Mouse (Mus musculus): Measurements from ENCODE around the gene Sh3pxd2a. TPM values are rescaled to one million over a fixed set of nuclear protein-coding genes. Genes with fewer than 3 reads are reported as not detected.

The Sh3pxd2a gene
- total and polyA plus RNA-seq, 3 experiments: 36.1 to 53.2 (median 52.3) TPM

DNA sequence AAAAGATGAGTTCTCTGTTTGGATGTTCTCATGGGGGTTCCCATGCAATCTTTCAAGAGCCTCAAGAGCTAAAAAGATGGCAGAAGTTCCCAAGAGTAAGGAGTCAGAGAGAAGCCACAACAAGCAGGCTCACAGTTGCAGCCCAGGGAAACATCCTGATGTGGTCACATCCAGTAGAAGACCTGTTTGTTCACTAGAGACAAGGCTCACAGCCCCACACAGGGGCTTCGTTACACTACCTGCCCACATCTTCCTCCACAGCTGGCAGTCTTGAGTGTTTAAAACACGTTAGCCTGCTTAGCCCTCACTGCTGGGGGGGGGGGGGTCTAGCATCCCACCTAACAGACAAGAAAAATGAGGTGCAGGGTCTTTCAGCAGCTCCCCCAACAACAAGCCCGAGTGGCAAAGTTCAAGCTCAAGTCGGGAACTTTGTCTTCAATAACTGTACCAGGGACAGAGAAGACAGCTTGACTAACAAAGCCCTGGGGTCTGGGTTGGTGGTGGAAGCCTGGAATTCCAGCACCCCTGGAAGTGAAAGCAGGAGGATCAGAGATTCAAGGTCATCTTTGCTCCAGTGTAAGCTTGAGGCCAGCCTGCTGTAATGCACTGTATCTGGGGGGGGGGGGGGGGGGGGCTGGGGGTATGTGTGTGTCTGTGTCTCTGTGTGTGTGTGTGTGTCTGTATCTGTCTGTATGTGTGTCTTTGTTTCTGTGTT, 14.5 kb downstream of the Sh3pxd2a start:
- peaks cover under 1% of the 10 kb centered on the region for H3K79me2 ChIP-seq (replicated peaks; ENCODE audit: control insufficient read depth, insufficient read depth, low read length)
- H3K27me3 ChIP-seq (ENCODE audit: control insufficient read depth, insufficient read depth, low read length): no peaks in the 10 kb centered on the region
- H3K9ac ChIP-seq (ENCODE audit: low read depth, low read length): no peak overlapping the region
- DNase-seq: no peak
- H3K27ac ChIP-seq: peak overlapping the region; percentile 48
- WGBS: 69% methylated on average over 4 of the region's 4 CpGs
- H3K4me3 ChIP-seq: no peak overlapping the region
- peaks cover 20% of the 10 kb centered on the region for H3K36me3 ChIP-seq (ENCODE audit: control insufficient read depth, insufficient read depth, low read length)
- intact Hi-C loops (cut with DNase I): no loop called here
- TF ChIP-seq POLR2A (IDR thresholded peaks at IDR 0.05; ENCODE audit: insufficient read depth, low read depth, low read length) (no peak), CTCF (IDR thresholded peaks at IDR 0.05) (no peak), EP300 (IDR thresholded peaks at IDR 0.05; ENCODE audit: insufficient read depth, low read depth, low read length) (no peak)
- peaks cover 70% of the 10 kb centered on the region for H3K4me1 ChIP-seq (ENCODE audit: control insufficient read depth, insufficient read depth, low read length)

DNA sequence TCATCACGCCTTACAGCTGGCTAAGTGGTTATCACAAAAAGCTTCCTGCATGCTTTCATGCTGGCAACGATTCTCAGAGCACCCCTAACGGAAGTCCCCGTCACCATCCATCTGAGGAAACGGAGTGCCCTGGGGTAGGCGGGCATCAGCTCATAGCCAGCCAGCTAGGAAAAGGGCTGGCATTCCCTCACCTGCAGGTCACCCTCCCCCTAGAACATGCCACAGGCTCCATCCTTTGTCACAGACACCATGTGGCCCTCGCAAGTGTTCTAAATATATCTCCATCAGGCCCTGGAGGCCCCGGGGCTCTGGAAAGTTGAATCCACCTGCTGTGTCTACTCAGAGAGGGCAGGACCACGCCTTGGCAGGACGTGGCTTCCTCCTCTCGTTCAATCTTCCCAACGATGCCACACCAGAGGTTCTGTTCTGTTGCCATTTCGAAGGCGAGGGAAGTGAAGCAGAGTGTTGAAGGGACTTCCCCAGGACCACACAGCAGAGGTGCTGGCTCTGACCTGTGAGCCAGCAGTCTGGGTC, 15.5 kb downstream of the Sh3pxd2a start:
- DNase-seq: peak in 1 of 2 experiments; percentile 69
- TF ChIP-seq EP300 (IDR thresholded peaks at IDR 0.05; ENCODE audit: insufficient read depth, low read depth, low read length) (no peak), CTCF (IDR thresholded peaks at IDR 0.05) (no peak), POLR2A (IDR thresholded peaks at IDR 0.05; ENCODE audit: insufficient read depth, low read depth, low read length) (no peak)
- Histone ChIP-seq H3K27ac (peak overlapping the region; percentile 55), H3K79me2 (replicated peaks; ENCODE audit: control insufficient read depth, insufficient read depth, low read length) (peaks cover 3% of the 10 kb centered on the region), H3K27me3 (ENCODE audit: control insufficient read depth, insufficient read depth, low read length) (no peaks in the 10 kb centered on the region), H3K4me3 (no peak overlapping the region), H3K4me1 (ENCODE audit: control insufficient read depth, insufficient read depth, low read length) (peaks cover 63% of the 10 kb centered on the region), H3K36me3 (ENCODE audit: control insufficient read depth, insufficient read depth, low read length) (peaks cover 13% of the 10 kb centered on the region), H3K9ac (ENCODE audit: low read depth, low read length) (peak overlapping the region; percentile 3; the same call in 1 of the 2 replicates)
- intact Hi-C loops (cut with DNase I): no loop called here
- WGBS: 26% methylated on average over 14 of the region's 14 CpGs

DNA sequence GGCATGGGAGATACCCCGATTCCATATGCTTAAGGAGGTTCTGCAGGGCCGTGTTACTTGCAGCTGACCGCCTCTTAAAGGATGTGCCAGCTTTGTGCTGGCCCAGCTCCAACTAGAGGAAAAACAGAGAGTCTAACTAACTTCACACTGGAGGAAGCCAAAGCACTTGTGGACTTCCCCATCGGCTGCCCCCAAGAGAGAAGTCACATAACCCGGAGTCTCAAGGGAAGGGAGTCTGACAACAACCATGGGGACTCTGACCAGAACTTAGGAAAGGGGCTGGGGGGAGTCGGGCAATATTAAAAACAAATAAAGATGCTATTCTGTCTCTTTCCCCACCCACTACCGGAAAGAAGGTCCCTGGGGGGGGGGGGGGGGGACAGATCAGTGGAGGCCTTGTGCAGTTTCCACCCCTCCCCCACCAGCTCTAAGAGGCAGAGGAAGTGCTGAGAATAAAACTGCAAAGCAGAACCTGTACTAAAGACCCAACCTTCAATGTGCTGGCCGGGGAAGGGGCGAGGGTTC, 17.3 kb downstream of the Sh3pxd2a start:
- peaks cover 58% of the 10 kb centered on the region for H3K4me1 ChIP-seq (ENCODE audit: control insufficient read depth, insufficient read depth, low read length)
- no peaks in the 10 kb centered on the region for H3K27me3 ChIP-seq (ENCODE audit: control insufficient read depth, insufficient read depth, low read length)
- intact Hi-C loops (cut with DNase I): loop anchor here (1.0 kb wide), 1 partner anchor 57 kb away; no protein-coding TSS in a partner anchor
- 19% methylated on average over 9 of the region's 9 CpGs for WGBS
- peaks cover 11% of the 10 kb centered on the region for H3K36me3 ChIP-seq (ENCODE audit: control insufficient read depth, insufficient read depth, low read length)
- peak in 1 of 2 experiments; percentile 83 for DNase-seq
- H3K79me2 ChIP-seq (replicated peaks; ENCODE audit: control insufficient read depth, insufficient read depth, low read length): peaks cover 6% of the 10 kb centered on the region
- H3K9ac ChIP-seq (ENCODE audit: low read depth, low read length): peak overlapping the region; percentile 20; the same call in 1 of the 2 replicates
- H3K27ac ChIP-seq: peak overlapping the region; percentile 61
- no peak overlapping the region for H3K4me3 ChIP-seq
- TF ChIP-seq EP300 (IDR thresholded peaks at IDR 0.05; ENCODE audit: insufficient read depth, low read depth, low read length) (peak; percentile 33; the same call in 1 of the 2 replicates), CTCF (IDR thresholded peaks at IDR 0.05) (no peak), POLR2A (IDR thresholded peaks at IDR 0.05; ENCODE audit: insufficient read depth, low read depth, low read length) (0 out of 2 replicates have a peak, but pooled peaks have one; percentile 13)

DNA sequence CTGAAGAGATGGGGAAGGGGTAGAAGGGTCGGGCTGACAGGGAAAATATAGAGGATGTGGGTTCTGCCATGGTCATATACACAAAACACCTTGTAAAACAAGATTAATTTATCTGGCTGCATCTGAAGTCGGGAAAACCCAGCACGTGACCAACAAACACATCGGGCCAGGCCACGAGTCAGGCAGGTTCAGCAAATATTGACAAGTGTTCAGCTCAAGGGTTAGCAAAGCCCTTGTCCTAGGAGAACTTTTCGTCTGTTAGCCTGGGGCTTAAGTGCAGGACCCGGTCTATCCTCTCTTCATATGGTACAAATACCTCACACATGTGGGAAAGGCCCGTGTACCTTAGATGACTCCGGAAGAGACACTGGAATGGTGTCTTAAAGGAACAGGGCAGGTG, 18.1 kb downstream of the Sh3pxd2a start:
- peaks cover 52% of the 10 kb centered on the region for H3K4me1 ChIP-seq (ENCODE audit: control insufficient read depth, insufficient read depth, low read length)
- DNase-seq: no peak
- intact Hi-C loops (cut with DNase I): no loop called here
- peak overlapping the region; percentile 20; the same call in 1 of the 2 replicates for H3K9ac ChIP-seq (ENCODE audit: low read depth, low read length)
- H3K27ac ChIP-seq: peak overlapping the region; percentile 60
- H3K4me3 ChIP-seq: no peak overlapping the region
- 65% methylated on average over 9 of the region's 9 CpGs for WGBS
- TF ChIP-seq POLR2A (IDR thresholded peaks at IDR 0.05; ENCODE audit: insufficient read depth, low read depth, low read length) (no peak), EP300 (IDR thresholded peaks at IDR 0.05; ENCODE audit: insufficient read depth, low read depth, low read length) (no peak), CTCF (IDR thresholded peaks at IDR 0.05) (no peak)
- H3K79me2 ChIP-seq (replicated peaks; ENCODE audit: control insufficient read depth, insufficient read depth, low read length): peaks cover 8% of the 10 kb centered on the region
- peaks cover 10% of the 10 kb centered on the region for H3K36me3 ChIP-seq (ENCODE audit: control insufficient read depth, insufficient read depth, low read length)
- H3K27me3 ChIP-seq (ENCODE audit: control insufficient read depth, insufficient read depth, low read length): no peaks in the 10 kb centered on the region

DNA sequence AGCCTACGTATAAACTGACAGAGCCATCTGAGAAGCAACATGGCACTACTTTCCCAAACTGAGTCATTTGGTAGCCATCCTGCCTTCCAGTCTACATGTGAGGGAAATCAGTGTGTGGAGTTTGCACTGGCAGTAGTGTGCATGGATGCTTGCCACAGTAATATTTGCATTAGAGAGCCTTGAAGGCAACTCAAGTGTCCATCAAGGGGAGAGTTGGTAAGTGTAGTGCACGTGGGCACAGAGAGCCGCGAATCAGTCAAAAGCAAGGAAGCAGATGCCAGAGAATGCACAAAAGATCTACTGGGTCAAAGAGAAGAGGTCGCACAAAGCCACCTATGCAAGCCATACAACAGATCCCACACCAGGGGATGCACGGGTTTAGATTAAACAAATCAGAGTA, 18.5 kb downstream of the Sh3pxd2a start:
- no peak for TF ChIP-seq POLR2A (IDR thresholded peaks at IDR 0.05; ENCODE audit: insufficient read depth, low read depth, low read length)
- TF ChIP-seq CTCF (IDR thresholded peaks at IDR 0.05): no peak
- no peak for TF ChIP-seq EP300 (IDR thresholded peaks at IDR 0.05; ENCODE audit: insufficient read depth, low read depth, low read length)
- Histone ChIP-seq H3K36me3 (ENCODE audit: control insufficient read depth, insufficient read depth, low read length) (peaks cover 7% of the 10 kb centered on the region), H3K79me2 (replicated peaks; ENCODE audit: control insufficient read depth, insufficient read depth, low read length) (peaks cover 8% of the 10 kb centered on the region), H3K4me3 (no peak overlapping the region), H3K9ac (ENCODE audit: low read depth, low read length) (no peak overlapping the region), H3K4me1 (ENCODE audit: control insufficient read depth, insufficient read depth, low read length) (peaks cover 49% of the 10 kb centered on the region), H3K27ac (peak overlapping the region; percentile 60), H3K27me3 (ENCODE audit: control insufficient read depth, insufficient read depth, low read length) (no peaks in the 10 kb centered on the region)
- intact Hi-C loops (cut with DNase I): no loop called here
- WGBS: 91% methylated on average over 6 of the region's 6 CpGs
- DNase-seq: no peak

DNA sequence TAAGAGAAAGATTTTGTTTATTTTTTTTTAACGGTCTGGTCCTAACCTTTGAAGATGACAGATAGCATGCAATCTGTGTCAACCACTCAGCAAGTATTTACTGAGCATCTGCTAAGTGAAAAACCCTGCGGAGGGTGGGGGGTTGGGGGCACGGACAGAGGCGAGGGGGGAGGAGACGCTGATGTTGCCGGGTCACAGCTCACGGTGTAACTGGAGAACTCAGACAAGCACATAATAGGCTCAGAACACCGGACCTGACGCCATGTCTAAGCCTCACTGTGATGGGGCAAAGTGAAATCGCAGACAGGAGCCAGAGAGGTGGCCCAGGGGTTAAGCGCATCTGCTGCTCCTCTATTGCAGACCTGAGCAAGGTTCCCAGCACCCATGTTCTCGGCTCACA, 19.7 kb downstream of the Sh3pxd2a start:
- peaks cover 8% of the 10 kb centered on the region for H3K79me2 ChIP-seq (replicated peaks; ENCODE audit: control insufficient read depth, insufficient read depth, low read length)
- no peak for DNase-seq
- no peaks in the 10 kb centered on the region for H3K27me3 ChIP-seq (ENCODE audit: control insufficient read depth, insufficient read depth, low read length)
- H3K9ac ChIP-seq (ENCODE audit: low read depth, low read length): no peak overlapping the region
- H3K4me1 ChIP-seq (ENCODE audit: control insufficient read depth, insufficient read depth, low read length): peaks cover 43% of the 10 kb centered on the region
- no peak for TF ChIP-seq CTCF (IDR thresholded peaks at IDR 0.05)
- no peak for TF ChIP-seq POLR2A (IDR thresholded peaks at IDR 0.05; ENCODE audit: insufficient read depth, low read depth, low read length)
- TF ChIP-seq EP300 (IDR thresholded peaks at IDR 0.05; ENCODE audit: insufficient read depth, low read depth, low read length): no peak
- intact Hi-C loops (cut with DNase I): no loop called here
- H3K27ac ChIP-seq: no peak overlapping the region; the same call in 1 of the 2 replicates
- H3K36me3 ChIP-seq (ENCODE audit: control insufficient read depth, insufficient read depth, low read length): peaks cover 4% of the 10 kb centered on the region
- 71% methylated on average over 12 of the region's 12 CpGs for WGBS
- no peak overlapping the region for H3K4me3 ChIP-seq

All from heart, adult 2 months (tissue).